Mouse (Mus musculus): Measurements from ENCODE around the gene Adprhl2.

The Adprhl2 gene

DNA sequence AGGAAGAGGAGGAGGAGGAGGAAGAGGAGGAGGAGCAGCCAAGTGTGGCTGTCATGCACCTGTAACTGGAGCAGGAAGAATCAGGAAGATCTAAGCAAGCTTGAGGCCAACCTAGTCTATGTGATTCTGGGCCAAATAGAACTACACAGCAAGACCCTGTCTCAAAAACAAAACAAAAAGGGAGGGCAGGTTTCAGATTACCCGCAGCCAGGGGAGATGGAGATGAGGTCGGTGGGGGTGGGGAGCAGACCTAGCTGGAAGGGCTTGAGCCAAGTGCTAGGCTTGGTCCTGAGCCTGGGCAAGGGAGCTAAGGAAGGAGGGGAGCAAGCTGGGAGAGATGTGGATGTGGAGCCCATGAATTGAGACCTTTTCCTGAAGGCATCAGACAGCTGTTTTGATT, 14.7 kb downstream of the Adprhl2 start:
- no peak for DNase-seq (ENCODE audit: low read depth, low spot score)

DNA sequence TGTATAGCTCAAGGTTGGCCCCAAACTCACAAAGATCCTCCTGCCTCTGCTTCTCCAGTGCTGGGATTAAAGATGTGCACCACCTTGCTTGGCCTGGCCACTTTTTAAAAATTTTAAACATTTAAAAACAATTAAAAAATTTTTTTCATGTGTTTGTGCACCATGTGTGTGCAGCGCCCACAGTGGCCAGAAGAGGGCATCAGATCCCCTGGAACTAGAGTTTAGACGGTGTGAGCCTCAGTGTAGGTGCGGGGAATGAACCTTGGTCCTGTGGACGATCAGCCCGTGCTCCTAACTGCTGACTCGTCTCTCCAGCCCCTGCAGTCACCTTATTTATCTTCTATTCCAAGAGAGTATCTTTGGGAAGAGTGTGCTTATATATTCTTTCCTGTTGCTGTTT, 15.4 kb downstream of the Adprhl2 start:
- no peak for DNase-seq (ENCODE audit: low read depth, low spot score)

DNA sequence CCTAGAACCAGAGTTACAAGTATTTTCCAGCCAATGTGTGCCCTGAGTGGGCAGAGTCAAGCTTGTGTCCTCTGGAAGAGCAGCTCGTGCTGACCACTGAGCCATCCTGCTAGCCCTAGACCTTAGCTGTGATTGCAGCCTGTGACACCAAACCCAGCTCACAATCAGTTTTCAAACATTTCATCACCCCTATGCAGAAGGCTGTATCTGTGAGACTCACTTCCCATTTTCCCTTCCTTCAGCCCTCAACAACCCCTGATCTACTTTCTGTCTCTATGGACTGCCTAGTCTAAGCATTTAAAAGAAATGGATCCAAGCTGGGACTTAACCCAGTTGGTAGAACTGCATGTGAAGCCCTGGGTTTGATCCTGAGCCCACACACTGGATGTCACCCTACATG, 16.1 kb downstream of the Adprhl2 start:
- DNase-seq (ENCODE audit: low read depth, low spot score), result no peak

DNA sequence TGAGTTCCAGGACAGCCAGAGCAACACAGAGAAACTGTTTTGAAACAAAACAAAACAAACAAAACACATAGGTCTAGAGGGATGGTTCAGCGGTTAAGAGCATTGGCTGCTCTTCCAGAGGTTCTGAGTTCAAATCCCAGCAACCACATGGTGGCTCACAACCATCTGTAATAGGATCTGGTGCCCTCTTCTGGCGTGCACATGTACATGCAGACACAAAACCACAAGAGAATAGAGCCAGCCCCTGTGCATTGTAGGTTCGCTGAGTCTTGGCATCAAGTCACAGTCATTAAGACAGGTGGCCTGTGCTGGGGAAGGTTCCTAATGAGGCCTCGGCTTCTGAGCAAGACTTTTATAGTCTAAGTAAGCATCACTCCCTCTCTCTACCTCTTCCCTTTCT, 17.6 kb downstream of the Adprhl2 start:
- DNase-seq (ENCODE audit: low read depth, low spot score), result no peak

- peak; percentile 44 for DNase-seq (ENCODE audit: low read depth, low spot score)
Measured at GRCm38 (mm10) chr4:126301584-126302309, 19.8 kb downstream of the Adprhl2 start.

DNA sequence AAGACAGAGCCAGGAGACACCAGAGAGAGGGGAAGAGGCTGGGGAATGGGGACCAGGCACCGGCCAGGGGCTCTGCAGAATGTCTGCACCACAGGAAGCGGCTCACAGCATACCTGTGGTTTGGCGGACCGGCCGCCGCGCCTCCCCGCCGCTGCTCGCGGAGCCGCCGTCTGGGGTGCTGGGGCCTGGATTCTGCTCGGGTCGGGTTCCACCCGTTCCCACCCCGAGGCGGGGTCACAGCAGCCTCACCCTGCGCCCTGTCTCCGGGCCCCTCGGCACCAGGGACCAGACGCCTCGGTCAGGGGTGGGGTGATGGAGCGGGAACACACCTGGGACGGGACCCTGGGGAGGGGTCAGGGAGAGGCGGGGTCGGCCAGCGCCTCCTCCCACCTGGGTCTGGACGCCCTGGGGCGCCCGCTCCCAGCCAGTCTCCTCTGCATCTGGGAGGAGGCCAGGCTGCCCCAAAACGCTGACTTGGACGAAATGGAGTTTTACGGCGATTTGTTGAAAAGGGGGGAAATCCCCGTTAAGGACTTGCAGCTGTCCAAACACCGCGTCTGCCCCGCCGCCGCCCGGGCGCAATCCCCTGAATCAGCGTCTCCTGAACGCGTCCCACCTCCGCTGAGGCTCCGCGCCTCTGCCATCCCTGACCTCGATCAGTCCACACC, 20.5 kb downstream of the Adprhl2 start:
- DNase-seq (ENCODE audit: low read depth, low spot score), result peak; percentile 55

- no peak for DNase-seq (ENCODE audit: low read depth, low spot score)
Measured at GRCm38 (mm10) chr4:126296617-126297101, 24.8 kb downstream of the Adprhl2 start.

- no peak for DNase-seq (ENCODE audit: low read depth, low spot score)
Measured at GRCm38 (mm10) chr4:126295937-126296336, 25.6 kb downstream of the Adprhl2 start.

DNA sequence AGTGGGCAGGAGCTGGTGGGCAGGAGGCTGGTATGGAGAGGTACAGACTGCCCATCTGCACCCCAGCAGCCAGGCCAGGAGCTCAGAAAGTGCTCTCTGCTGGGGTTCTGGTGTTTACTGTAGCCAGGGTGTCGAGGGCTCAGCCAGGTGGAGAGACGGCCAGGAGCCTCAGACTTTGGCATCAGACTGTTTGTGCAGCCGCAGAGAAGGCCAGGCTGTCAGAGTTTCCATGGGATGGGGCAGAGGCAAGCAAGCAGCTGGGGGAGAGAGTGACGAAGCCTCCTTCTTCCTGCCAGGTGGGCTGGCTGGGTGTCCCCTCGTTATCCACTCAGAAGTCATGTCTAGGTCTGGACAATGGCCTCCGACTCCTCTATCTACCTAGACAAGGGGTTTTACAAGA, 26.4 kb downstream of the Adprhl2 start:
- DNase-seq (ENCODE audit: low read depth, low spot score), result no peak

DNA sequence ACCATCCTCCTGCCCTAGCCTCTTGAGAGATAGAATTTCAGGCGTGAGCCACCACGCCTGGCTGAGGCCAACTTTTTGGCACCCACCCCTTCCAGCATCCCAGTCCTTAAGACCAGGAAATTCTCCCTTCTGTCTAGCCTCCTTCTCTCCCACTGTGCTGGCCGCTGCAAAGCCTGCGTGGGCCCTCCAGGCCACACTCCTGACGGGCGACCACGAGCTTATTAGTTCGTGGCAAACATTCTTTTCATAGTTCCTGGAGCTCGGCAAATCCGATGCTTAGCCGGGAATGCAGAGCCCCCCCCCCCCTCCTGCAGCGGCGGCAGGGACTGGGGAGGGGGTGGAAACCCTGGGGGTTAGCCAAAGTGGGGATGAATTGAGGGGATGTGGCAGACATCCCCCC, 30.3 kb downstream of the Adprhl2 start:
- no peak for DNase-seq (ENCODE audit: low read depth, low spot score)

GRCm38 (mm10) chr4:126290314-126290713, 31.2 kb downstream of the Adprhl2 start:
- no peak for DNase-seq (ENCODE audit: low read depth, low spot score)

DNA sequence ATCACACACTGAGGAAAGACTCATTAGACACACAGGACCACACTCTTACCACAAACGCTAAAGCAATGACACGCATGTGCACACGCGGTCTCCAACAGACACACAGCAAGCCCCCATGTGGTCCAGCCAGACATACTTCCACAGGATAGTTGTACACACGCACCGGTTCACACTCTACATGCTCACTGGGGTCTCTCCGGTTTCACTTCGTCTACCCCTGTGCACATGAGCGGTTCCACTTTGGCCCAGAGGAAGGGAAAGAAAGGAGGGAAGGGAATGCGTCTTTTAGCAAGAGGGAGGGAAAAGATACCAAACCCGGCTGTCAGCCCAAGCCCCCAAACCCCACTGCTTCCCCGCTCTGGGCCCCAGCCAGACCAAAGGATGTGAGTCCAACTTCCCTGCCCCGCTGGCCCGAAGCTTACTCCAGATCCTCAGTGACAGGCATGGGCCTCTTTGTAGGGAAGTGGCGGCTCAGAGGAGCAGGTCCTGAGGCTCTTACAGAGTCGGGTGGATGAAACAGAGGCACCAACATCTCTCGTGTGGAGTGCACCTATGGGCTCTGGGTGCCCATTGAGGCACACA, 33.3 kb downstream of the Adprhl2 start:
- DNase-seq (ENCODE audit: low read depth, low spot score), result no peak

GRCm38 (mm10) chr4:126287302-126287995, 34.1 kb downstream of the Adprhl2 start:
- DNase-seq (ENCODE audit: low read depth, low spot score), result no peak

- DNase-seq (ENCODE audit: low read depth, low spot score), result no peak
Measured at GRCm38 (mm10) chr4:126286492-126286891, 35.0 kb downstream of the Adprhl2 start, which contains the start of gene Col8a2. Gene Col8a2, plus strand, starts transcription at chr4:126286793.

DNA sequence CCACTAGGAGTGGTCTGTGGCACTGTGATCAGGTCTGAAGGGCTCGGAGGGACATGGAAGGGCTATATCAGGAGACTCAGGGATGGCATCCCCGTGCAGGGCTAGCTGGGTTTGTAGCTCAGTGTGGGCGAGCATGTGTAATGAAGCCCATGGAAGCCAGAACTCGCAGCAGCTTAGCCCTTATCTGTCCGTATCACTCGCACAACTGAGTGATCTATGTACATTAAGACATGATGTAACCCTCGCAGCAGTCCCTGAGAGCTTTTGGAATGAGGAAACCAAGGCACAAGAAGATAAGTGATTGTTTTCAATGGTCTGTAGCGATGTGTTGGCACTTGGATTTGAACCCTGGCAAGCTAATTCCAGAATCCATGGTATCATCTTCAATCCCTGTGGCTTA, 37.9 kb downstream of the Adprhl2 start:
- DNase-seq (ENCODE audit: low read depth, low spot score), result no peak

- no peak for DNase-seq (ENCODE audit: low read depth, low spot score)
Measured at GRCm38 (mm10) chr4:126281706-126282105, 39.8 kb downstream of the Adprhl2 start.

- DNase-seq (ENCODE audit: low read depth, low spot score), result no peak
Measured at GRCm38 (mm10) chr4:126278961-126279360, 42.5 kb downstream of the Adprhl2 start.

GRCm38 (mm10) chr4:126278565-126278915, 43.0 kb downstream of the Adprhl2 start:
- DNase-seq (ENCODE audit: low read depth, low spot score), result peak; percentile 52

- peak; percentile 63 for DNase-seq (ENCODE audit: low read depth, low spot score)
Measured at GRCm38 (mm10) chr4:126277906-126278564, 43.5 kb downstream of the Adprhl2 start.

DNA sequence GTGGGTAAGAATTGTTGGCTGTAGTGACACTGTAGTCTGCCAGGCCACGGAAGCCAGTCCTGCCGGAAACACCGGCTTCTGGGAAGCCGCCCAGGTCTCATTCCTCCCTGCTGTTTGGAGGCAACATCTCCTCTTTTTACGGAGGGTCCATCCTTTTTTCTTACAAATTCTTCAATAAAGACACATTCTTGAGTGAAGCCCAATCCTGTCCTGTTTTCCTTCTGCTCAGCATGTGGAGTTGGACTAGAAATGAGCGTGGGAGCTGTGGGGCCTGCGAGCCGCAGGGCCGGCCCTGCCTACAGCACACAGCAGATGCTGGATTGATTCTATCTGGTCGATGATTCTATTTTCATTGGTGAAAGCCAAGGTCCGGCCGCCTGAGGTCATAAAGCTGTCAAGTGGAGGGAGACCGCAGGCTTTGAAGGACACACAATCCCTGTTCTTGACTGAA, 45.8 kb downstream of the Adprhl2 start:
- no peak for DNase-seq (ENCODE audit: low read depth, low spot score)

- DNase-seq (ENCODE audit: low read depth, low spot score), result no peak
Measured at GRCm38 (mm10) chr4:126275081-126275480, 46.4 kb downstream of the Adprhl2 start.

- no peak for DNase-seq (ENCODE audit: low read depth, low spot score)
Measured at GRCm38 (mm10) chr4:126273753-126274152, 47.8 kb downstream of the Adprhl2 start.

Measured in mesoderm, embryonic 11.5 days (tissue).